Mouse (Mus musculus) stomach, embryonic 16.5 days (tissue): ENCODE results near the gene Sult1e1. TPM values are rescaled to one million over a fixed set of nuclear protein-coding genes. Genes with fewer than 3 reads are reported as not detected.

Source experiments
- ATAC-seq: fragments of 200-750 bp; cut with Nextera tagmentation; 2 replicates; pipeline ENCODE4 v1.8.0; 2017; ENCODE audit warnings: moderate number of reproducible peaks, moderate TSS enrichment; ENCODE audit not compliant: insufficient read depth, low FRiP score
- H3K27ac ChIP-seq: fragments of 300-500 bp; sonication (generic); 2 replicates; pipeline ENCODE4 v1.5.1; 2014; ENCODE audit warnings: low read length
- H3K27me3 ChIP-seq: fragments of 300-500 bp; sonication (generic); 2 replicates; pipeline ENCODE4 v1.6.1; 2014; ENCODE audit warnings: low read length, control low read depth, mixed read lengths; ENCODE audit not compliant: control insufficient read depth, insufficient read depth
- H3K36me3 ChIP-seq: fragments of 300-500 bp; sonication (generic); 2 replicates; pipeline ENCODE4 v1.6.1; 2014; ENCODE audit warnings: low read length; ENCODE audit not compliant: control insufficient read depth, insufficient read depth
- H3K4me1 ChIP-seq: fragments of 300-500 bp; sonication (generic); 2 replicates; pipeline ENCODE4 v1.6.1; 2014; ENCODE audit warnings: low read length, control low read depth, mixed read lengths; ENCODE audit not compliant: control insufficient read depth, insufficient read depth
- H3K4me2 ChIP-seq: fragments of 300-500 bp; sonication (generic); 2 replicates; pipeline ENCODE4 v1.6.1; 2014; ENCODE audit warnings: low read depth, low read length, mixed read lengths
- H3K4me3 ChIP-seq: fragments of 300-500 bp; sonication (generic); replicated peaks from 2 replicates; pipeline ENCODE4 v1.5.1; 2014; ENCODE audit warnings: mild to moderate bottlenecking, low read length
- H3K9ac ChIP-seq: fragments of 300-500 bp; sonication (generic); 2 replicates; pipeline ENCODE4 v1.6.1; 2014; ENCODE audit warnings: low read length
- H3K9me3 ChIP-seq: fragments of 300-500 bp; sonication (generic); replicated peaks from 2 replicates; pipeline ENCODE4 v1.6.1; 2016; ENCODE audit warnings: low read length, control low read depth; ENCODE audit not compliant: control insufficient read depth
- WGBS: fragments of 180-500 bp; shearing (Covaris S2); extraction: QIAGEN DNeasy Blood & Tissue Kit; methylation state at CpG from one replicate; pipeline ENCODE4 v1.1.7; 2014; 5-methylcytosine and 5-hydroxymethylcytosine counted together
- polyA plus RNA-seq: library from polyadenylated mRNA; unstranded; fragments of >200 nt; fragmentation: Nextera tagmentation; extraction: Ambion mirVana; gene quantifications from 2 replicates; pipeline ENCODE4 v1.2.1, GENCODE M21; 2015

Sult1e1 gene
- polyA plus RNA-seq: 0.10 TPM in 1 of 2 replicates, not detected in the other

GRCm38 (mm10) chr5:87591494-87591893, at the start of gene Sult1e1:
Sult1e1 (minus strand) TSS chr5:87591594.
- 62% methylated on average over 5 of the region's 5 CpGs for WGBS
- Histone ChIP-seq H3K4me3 (no peak within 1 kb of the TSS), H3K9me3 (no peaks in the 10 kb centered on the region), H3K36me3 (no peaks in the 10 kb centered on the region), H3K4me2 (no peak within 1 kb of the TSS), H3K4me1 (no peaks in the 10 kb centered on the region), H3K27ac (no peak within 1 kb of the TSS), H3K27me3 (no peaks in the 10 kb centered on the region), H3K9ac (no peak within 1 kb of the TSS)
- no peak for ATAC-seq

- no peaks in the 10 kb centered on the region for H3K9me3 ChIP-seq
- H3K4me3 ChIP-seq: no peak overlapping the region
- no peaks in the 10 kb centered on the region for H3K36me3 ChIP-seq
- no peak overlapping the region for H3K27ac ChIP-seq
- no peak overlapping the region for H3K4me2 ChIP-seq
- no peak for ATAC-seq
- H3K4me1 ChIP-seq: no peaks in the 10 kb centered on the region
- no peaks in the 10 kb centered on the region for H3K27me3 ChIP-seq
- no peak overlapping the region for H3K9ac ChIP-seq
These were observed 31.3 kb upstream of the Sult1e1 start for GRCm38 (mm10) chr5:87622681-87623080.

- ATAC-seq: no peak
- no peaks in the 10 kb centered on the region for H3K27me3 ChIP-seq
These were observed 23.7 kb upstream of the Sult1e1 start for GRCm38 (mm10) chr5:87615128-87615390.

GRCm38 (mm10) chr5:87614364-87615127, 23.2 kb upstream of the Sult1e1 start:
- no peak for ATAC-seq
- Histone ChIP-seq H3K4me3 (no peak overlapping the region), H3K4me2 (no peak overlapping the region), H3K9me3 (no peaks in the 10 kb centered on the region), H3K4me1 (no peaks in the 10 kb centered on the region), H3K9ac (no peak overlapping the region), H3K36me3 (no peaks in the 10 kb centered on the region), H3K27ac (no peak overlapping the region), H3K27me3 (no peaks in the 10 kb centered on the region)

More at GRCm38 (mm10) chr5:87615128-87615390, 23.7 kb upstream of the Sult1e1 start:
- H3K9me3 ChIP-seq: no peaks in the 10 kb centered on the region
- no peaks in the 10 kb centered on the region for H3K36me3 ChIP-seq
- 88% methylated on average over 2 of the region's 2 CpGs for WGBS
- H3K4me2 ChIP-seq: no peak overlapping the region
- no peaks in the 10 kb centered on the region for H3K4me1 ChIP-seq
- no peak overlapping the region for H3K4me3 ChIP-seq
- no peak overlapping the region for H3K9ac ChIP-seq
- no peak overlapping the region for H3K27ac ChIP-seq

GRCm38 (mm10) chr5:87601018-87601417, 9.6 kb upstream of the Sult1e1 start:
- Histone ChIP-seq H3K4me2 (no peak overlapping the region), H3K4me1 (no peaks in the 10 kb centered on the region), H3K27ac (no peak overlapping the region), H3K4me3 (no peak overlapping the region), H3K9ac (no peak overlapping the region), H3K27me3 (no peaks in the 10 kb centered on the region), H3K9me3 (no peaks in the 10 kb centered on the region), H3K36me3 (no peaks in the 10 kb centered on the region)
- ATAC-seq: no peak
- WGBS: 62% methylated on average over 3 of the region's 3 CpGs

GRCm38 (mm10) chr5:87597891-87598290, 6.5 kb upstream of the Sult1e1 start:
- Histone ChIP-seq H3K27ac (no peak overlapping the region), H3K9ac (no peak overlapping the region), H3K4me3 (no peak overlapping the region), H3K4me1 (no peaks in the 10 kb centered on the region), H3K4me2 (no peak overlapping the region), H3K36me3 (no peaks in the 10 kb centered on the region), H3K27me3 (no peaks in the 10 kb centered on the region), H3K9me3 (no peaks in the 10 kb centered on the region)
- 58% methylated on average over 2 of the region's 2 CpGs for WGBS
- no peak for ATAC-seq

- H3K27me3 ChIP-seq: no peaks in the 10 kb centered on the region
- H3K9ac ChIP-seq: no peak overlapping the region
- no peak for ATAC-seq
- no peaks in the 10 kb centered on the region for H3K9me3 ChIP-seq
- H3K36me3 ChIP-seq: no peaks in the 10 kb centered on the region
- no peaks in the 10 kb centered on the region for H3K4me1 ChIP-seq
- H3K27ac ChIP-seq: no peak overlapping the region
- H3K4me2 ChIP-seq: no peak overlapping the region
- H3K4me3 ChIP-seq: no peak overlapping the region
- WGBS: 79% methylated on average over 2 of the region's 2 CpGs
These were observed 1.5 kb downstream of the Sult1e1 start for GRCm38 (mm10) chr5:87589916-87590315.

- WGBS: 64% methylated on average over 1 of the region's 1 CpGs
- ATAC-seq: no peak
- Histone ChIP-seq H3K9me3 (no peaks in the 10 kb centered on the region), H3K4me3 (no peak overlapping the region), H3K9ac (no peak overlapping the region), H3K4me2 (no peak overlapping the region), H3K27me3 (no peaks in the 10 kb centered on the region), H3K27ac (no peak overlapping the region), H3K4me1 (no peaks in the 10 kb centered on the region), H3K36me3 (no peaks in the 10 kb centered on the region)
These were observed 11.0 kb downstream of the Sult1e1 start for GRCm38 (mm10) chr5:87580389-87580788.

- Histone ChIP-seq H3K4me1 (no peaks in the 10 kb centered on the region), H3K9me3 (no peaks in the 10 kb centered on the region), H3K9ac (no peak overlapping the region), H3K36me3 (no peaks in the 10 kb centered on the region), H3K27me3 (no peaks in the 10 kb centered on the region), H3K27ac (no peak overlapping the region), H3K4me2 (no peak overlapping the region), H3K4me3 (no peak overlapping the region)
- WGBS: 29% methylated on average over 1 of the region's 1 CpGs
- no peak for ATAC-seq
These were observed 17.2 kb downstream of the Sult1e1 start for GRCm38 (mm10) chr5:87574174-87574573.
